Mouse (Mus musculus) mesoderm, embryonic 11.5 days (tissue): Measurements from ENCODE around the gene Nf1.

ENCODE experiments used
- DNase-seq: peaks from one replicate; pipeline ENCODE4 v3.0.0-alpha.2; 2012; ENCODE audit warnings: low read depth, low spot score

The Nf1 gene

GRCm38 (mm10) chr11:79460756-79461450, 121.4 kb downstream of the Nf1 start:
- peak; percentile 4 for DNase-seq

DNA sequence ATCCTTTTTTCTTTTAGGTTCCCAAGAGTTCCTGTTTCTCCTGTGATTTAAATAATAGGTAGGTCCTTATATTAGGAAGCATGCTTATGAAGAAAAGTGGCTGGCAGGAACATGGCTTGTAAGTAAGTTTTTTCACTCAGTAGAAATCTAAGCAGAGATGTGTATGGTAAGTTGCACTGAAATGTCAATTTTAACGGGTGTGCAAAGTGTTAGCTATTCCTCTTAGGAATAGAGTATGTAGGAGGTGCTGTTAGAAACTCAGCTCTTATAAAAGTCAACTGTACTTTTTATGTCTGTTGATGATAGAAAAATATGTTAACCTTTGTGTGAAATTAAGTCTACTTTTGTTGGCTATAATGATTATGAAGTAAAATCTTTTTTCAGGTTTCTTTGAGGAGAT, 128.6 kb downstream of the Nf1 start:
- DNase-seq = no peak

GRCm38 (mm10) chr11:79483392-79483791, 143.9 kb downstream of the Nf1 start:
- DNase-seq = no peak

DNA sequence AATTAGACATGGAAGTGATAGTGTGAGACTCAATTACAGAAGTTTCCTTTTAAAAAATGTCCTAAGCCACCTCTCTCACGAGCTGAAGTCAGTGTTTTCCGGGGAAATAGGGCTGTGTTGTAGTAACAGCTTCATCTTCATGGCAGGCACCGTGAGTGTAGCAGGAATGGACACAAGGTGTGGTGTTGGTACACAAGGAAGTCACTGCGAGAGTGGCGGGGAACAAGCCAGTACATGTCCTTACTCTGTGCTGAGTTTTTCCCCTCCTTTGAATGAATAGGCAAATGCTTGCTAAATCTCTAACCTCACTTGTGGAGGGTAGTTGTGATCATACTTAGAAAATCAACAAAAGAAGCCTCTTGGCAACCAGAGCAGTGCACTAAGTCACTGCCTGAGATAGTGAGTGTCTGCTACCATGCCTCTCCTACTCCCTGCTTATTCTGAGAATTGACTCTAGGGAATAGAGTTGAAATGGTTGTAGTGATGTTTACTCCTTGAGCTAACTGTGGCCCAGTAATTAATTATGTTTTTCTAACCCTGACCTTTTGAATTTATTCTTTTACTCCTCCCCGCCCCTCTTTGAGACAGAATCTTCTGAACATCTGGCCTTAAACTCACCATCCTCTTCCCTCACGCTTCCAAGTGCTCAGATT, 144.5 kb downstream of the Nf1 start:
- DNase-seq = no peak

DNA sequence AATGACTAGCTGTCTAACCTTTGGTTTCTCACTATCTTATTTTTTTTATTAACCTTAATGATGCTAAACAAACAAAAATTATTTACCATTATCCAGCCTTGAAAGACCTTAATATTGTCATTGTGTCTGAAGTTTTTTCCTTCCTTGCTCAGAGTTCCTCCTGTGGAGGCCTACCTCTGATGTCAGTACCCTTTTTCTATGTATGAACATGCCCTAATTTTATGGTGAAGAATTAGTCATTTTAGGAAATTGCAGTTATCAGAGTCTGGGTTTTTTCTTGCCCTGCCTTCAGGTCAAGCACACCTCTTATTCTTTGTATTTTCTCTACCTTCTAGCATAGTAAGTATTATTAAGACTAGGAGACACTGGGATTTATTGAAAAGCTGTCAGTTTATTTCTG, 145.2 kb downstream of the Nf1 start:
- no peak for DNase-seq

- no peak for DNase-seq
These were observed 155.7 kb downstream of the Nf1 start for GRCm38 (mm10) chr11:79494976-79495800.

- no peak for DNase-seq
These were observed 163.4 kb downstream of the Nf1 start for GRCm38 (mm10) chr11:79502917-79503316.

DNA sequence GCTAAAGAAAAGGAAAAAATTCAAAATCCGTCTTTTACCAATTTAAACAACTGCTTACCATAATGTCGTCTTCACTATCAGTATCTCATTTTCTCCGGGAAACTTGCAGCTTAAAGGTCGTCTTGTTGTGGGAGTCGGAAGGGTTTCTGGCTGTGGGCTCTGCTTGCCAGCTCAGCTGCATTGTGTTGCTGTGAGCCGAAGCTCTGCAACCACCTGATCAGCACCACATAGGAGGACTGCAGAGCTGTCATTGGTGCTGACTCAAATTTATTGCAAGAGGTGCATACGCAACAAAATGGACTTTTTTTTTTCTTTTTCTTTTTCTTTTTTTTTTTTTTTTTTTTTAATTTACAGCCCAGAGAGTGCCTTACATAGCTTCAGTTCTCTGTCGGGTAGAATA, 164.4 kb downstream of the Nf1 start, which contains the start of gene Omg:
Gene Omg (minus strand): TSS at position 240 of the 400 bp plus-strand sequence.
- no peak for DNase-seq

DNA sequence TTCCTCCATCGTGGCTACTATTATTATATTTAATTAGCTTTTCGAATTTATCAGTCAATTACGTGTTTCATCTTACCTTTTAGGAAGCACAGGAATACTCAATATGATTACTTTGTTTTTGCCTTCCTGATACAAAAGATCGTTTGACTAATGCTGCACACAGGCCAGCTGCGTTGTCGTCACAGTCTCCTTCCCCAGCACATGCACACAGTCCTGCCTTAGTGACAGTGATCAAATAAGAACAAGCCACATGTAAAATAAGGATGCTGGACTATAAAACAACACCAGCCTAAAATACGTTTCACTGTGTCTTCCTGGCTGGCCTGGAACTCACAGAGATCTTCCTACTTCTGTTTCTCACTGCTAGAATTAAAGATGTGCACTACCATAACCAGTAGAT, 165.0 kb downstream of the Nf1 start:
- DNase-seq = no peak

DNA sequence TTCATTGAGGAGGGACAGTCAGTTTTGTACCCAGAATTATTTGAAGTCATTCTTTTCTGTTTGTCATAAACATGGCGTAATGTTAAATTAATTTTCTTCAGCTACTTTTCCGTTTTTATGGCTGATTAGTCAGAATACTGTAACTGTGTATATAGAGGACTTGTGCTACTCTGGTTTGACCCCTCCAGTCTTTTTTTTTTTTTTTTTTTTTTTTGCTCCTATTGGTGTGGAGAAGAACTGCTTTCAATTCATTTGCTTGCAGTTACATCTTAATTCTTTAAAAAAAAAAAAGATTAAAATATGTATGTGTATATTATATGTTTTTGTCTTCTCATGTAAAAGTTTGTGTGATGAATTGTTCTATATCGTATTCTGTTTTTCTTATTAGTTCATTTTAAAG, 172.5 kb downstream of the Nf1 start:
- no peak for DNase-seq

- DNase-seq = no peak
These were observed 175.8 kb downstream of the Nf1 start for GRCm38 (mm10) chr11:79515331-79515730.

GRCm38 (mm10) chr11:79515798-79516197, 176.3 kb downstream of the Nf1 start:
- no peak for DNase-seq

- DNase-seq = no peak
These were observed 179.8 kb downstream of the Nf1 start for GRCm38 (mm10) chr11:79519299-79519698.

DNA sequence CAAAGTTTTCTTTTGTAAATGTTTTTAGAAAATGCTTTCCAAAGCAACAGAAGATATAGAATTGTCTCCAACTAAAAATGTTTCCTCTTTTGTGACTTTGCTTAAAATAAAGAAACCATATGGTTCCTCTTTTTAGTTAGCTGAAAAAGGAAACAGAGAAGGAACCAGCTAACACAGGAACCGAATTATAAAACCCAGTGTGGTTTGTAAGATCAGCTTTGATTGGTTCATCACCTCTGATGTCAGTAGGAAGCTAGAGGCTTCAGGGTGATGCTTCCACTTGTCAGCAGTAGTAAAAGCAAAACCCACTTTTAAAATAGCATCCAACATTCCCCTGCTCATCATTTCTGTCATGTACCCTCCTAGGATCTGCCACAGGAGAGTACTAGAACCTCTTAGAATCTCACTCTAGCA, 180.4 kb downstream of the Nf1 start:
- no peak for DNase-seq

GRCm38 (mm10) chr11:79520772-79521171, 181.3 kb downstream of the Nf1 start:
- DNase-seq = no peak

GRCm38 (mm10) chr11:79521930-79522329, 182.4 kb downstream of the Nf1 start:
- DNase-seq = no peak

DNA sequence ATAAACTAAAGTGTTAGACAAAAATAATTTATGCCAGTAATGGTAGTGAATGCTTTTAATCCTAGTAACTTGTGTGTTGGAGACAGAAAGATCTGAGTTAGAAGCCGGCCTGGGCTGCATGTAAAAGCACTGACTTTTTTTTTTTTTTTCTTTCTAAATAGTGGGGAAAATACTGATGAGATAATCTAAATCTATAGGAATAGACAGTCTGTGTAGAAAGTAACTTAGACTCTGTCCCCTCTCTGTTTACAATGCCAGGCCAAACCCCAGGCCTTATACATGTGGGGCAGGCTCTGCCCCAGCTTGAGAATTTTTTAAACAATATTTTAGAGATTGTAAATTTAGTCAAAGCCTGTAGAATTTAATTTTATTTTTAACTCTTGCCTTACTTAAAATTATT, 183.5 kb downstream of the Nf1 start:
- no peak for DNase-seq

- DNase-seq = no peak
These were observed 184.2 kb downstream of the Nf1 start, which contains the start of gene Evi2b for GRCm38 (mm10) chr11:79523560-79524309. Gene Evi2b, minus strand, starts transcription at chr11:79523762.

DNA sequence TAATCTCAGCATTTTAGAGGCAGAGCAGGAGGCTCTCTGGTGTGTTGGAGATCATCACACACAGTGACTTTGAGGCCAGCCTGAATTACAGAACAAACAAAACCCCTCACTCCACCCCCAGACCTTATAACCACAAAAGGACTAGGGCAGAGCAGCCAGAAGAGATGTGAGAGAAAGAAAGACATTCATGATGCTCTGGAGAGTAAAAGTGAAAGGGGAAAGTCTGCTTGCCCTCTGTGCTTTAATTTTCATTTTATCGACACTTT, 184.8 kb downstream of the Nf1 start:
- no peak for DNase-seq

DNA sequence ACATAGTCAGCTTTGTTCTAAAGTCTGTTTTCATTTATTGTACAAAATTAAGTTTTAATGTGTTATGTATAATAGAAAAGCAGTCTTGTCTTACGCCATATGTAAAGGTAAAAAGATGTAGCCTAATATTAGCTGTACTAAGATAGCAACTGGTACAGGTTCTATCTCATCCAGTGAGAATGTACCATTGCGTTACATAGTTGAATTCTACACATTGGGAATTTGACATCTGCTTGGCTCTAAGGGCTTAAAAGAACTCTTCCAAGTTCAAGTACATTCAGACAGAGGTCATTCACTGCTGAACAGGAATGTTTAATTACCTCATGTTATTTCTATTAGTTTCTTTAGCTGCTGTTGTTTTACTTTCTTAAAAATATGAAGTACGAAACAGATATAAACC, 187.1 kb downstream of the Nf1 start:
- DNase-seq = no peak

DNA sequence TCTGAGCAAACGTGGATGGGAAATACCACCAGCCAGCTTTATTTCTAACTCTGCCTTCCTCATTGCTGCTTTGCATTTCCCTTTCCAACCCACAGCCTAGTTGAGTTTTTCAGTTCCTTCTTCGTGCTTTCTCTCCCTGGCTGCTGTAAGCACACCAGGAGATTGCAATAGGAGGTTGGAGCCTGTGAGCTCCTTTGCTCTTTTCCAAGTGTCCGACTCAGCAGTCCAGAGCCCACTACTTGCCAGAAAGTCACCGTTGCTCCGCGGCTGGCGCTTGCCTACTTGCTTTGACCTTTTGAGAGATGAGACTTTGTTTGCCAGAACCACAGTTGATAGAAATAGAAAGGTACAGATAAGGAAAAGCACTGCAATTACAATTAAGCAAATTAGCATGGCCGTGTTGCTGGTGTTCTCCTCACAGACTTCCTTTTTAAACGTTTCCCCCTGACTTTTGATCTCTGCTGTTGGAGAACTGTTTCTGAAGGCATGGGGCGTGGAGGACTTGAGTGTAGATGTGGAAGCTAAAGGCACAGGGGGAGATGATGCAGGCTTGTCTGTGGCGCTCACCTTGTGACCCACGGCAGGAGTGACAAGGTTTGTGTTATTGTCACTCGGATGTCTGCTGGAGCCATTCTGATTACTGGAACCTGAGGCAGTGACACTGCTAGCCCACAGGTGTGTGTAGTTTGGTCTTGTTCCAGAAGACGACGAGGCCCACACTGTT, 187.7 kb downstream of the Nf1 start:
- DNase-seq = no peak
